Mouse (Mus musculus) CD4-positive naive resting alpha-beta T cell, adult 57 days (primary cell): Measurements from ENCODE around the gene Bex4. TPM values are rescaled to one million over a fixed set of nuclear protein-coding genes. Genes with fewer than 3 reads are reported as not detected.

Experiments
- total RNA-seq: library from RNA; stranded (reverse); gene quantifications from one replicate; pipeline ENCODE4 v1.2.4, GENCODE M21; 2023

Gene Bex4
- total RNA-seq, result not detected

DNA sequence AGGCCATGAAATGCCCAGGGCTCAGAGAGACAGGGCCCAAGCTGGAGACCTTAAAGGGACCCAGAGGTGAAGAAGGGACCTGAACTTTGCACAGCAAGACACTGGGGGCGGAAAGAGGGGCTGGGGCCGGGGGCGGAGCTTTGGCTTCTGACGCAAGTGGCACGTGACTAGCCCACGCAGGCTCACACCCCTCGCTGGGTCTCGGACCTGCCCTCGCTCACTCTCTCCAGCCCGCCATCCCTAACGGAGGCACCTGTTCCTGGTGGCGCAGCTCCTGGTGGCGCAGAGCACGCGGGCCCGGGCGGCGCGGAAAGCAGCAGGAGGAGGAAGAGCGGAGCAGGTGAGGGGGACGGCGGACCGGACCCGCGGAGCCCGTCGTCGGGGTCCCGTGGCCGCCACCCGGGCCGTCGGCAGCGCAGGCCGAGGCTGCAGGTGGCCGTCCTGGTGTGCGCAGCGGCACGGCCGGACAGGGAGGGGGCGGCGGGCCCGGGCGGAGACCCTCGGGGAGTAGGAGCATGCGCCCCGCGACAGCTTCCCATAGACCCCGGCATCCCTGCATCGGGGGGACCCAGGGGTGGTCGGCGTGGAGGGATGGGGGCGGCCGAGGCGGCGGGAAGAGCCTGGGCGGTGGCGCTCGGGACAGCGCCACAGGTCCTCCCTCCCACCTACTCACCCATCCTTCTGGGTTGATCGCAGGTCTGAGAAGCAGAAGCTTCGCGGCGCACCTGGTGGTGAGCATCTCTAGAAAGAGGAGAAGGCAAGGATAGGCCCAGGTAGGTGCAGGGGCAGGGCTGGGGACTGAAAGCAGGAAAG is at the start of gene Bex4:
Gene Bex4 (plus strand): TSS at position 170 of the 813 bp plus-strand sequence.

DNA sequence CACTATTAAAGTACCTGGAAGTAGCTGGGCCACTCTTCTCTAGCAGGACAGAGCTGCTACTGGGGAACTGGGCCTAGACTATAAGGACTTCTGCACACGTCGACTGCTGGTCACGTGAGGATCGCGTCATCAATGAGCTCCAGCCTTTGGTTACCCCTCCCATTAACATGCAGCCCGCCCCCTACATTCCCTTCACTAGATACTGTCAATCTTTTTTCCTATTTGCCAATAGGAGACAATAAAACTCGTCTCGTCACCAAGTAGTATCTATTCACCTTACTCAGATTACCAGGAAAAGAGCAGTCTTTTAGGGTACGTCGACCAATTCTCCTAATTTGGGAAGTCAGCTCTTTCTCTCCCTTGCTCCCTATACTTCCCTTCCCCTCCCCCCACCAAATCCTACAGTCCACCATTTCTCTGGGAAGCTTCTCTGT is 33.3 kb downstream of the Bex4 start, which contains the start of gene Tceal8:
Gene Tceal8 (minus strand): TSS at position 225 of the 434 bp plus-strand sequence.

Other genes starting within 250 kb of the Bex4 start
- 3.6 TPM for gene Arxes2, start 145.2 kb upstream of the Bex4 start, total RNA-seq
- 0.50 TPM for gene Arxes1, start 105.6 kb upstream of the Bex4 start, total RNA-seq
- gene Bex2, start 70.8 kb upstream of the Bex4 start, total RNA-seq, result 2.7 TPM
- not detected for gene Nxf3, start 53.7 kb upstream of the Bex4 start, total RNA-seq
- gene Tceal8, start 33.3 kb downstream of the Bex4 start, total RNA-seq, result 1.6 TPM
- not detected for gene Tceal5, start 64.9 kb downstream of the Bex4 start, total RNA-seq
- gene Tceal7, start 75.8 kb downstream of the Bex4 start, total RNA-seq, result not detected
- gene Bex1, start 76.5 kb downstream of the Bex4 start, total RNA-seq, result 3.6 TPM
- gene Tceal9, start 106.1 kb downstream of the Bex4 start, total RNA-seq, result 42.6 TPM
- 94.9 TPM for gene Bex3, start 131.3 kb downstream of the Bex4 start, total RNA-seq